Mouse (Mus musculus): ENCODE results near the gene Tmem206.

- TF ChIP-seq POLR2A (IDR thresholded peaks at IDR 0.05; ENCODE audit: low read depth, low read length) (no peak), CTCF (IDR thresholded peaks at IDR 0.05; ENCODE audit: extremely low read depth, insufficient read depth, insufficient read length, insufficient replicate concordance) (no peak)
Observed at GRCm38 (mm10) chr1:191326233-191326882, 646 bp downstream of the Tmem206 start.

All from spleen, adult 2 months (tissue).